In genomic region chr8:86808239-86808638, GRCm38 (mm10) we compare ENCODE assay signal across 9 mouse cellular contexts.
DNase-seq lines count a peak whose midpoint lies in the region; ATAC-seq and TF ChIP-seq lines count a peak whose summit lies in the region.
"Had no signal": no experiment of that assay in that cellular context is flagged by ENCODE, and none has a peak within 500 bp of the region (broad histone marks: within the 10 kb centered on the region; RNA-seq: fewer than 3 reads in every experiment).

No protein-coding gene starts in this region.

- no peak overlapping the region for H3K4me3 ChIP-seq in liver, postnatal 0 days (ENCODE audit: low read depth, low read length)
- H3K4me3 ChIP-seq in embryonic fibroblast, embryonic 13.5 days (ENCODE audit: insufficient read depth, low read length), result no peak overlapping the region
- H3K4me3 ChIP-seq in stomach, postnatal 0 days (ENCODE audit: low read depth, low read length), result no peak overlapping the region
- H3K4me3 ChIP-seq: heart, embryonic 15.5 days had no signal

- H3K9me3 ChIP-seq in liver, postnatal 0 days (ENCODE audit: low read length), result no peaks in the 10 kb centered on the region
- no peaks in the 10 kb centered on the region for H3K9me3 ChIP-seq in stomach, postnatal 0 days (ENCODE audit: control insufficient read depth, low read length)
- H3K9me3 ChIP-seq: heart, embryonic 15.5 days had no signal

- no peak overlapping the region for H3K27ac ChIP-seq in liver, postnatal 0 days (ENCODE audit: low read depth)
- H3K27ac ChIP-seq in embryonic fibroblast, embryonic 13.5 days (ENCODE audit: insufficient read depth, low read length), result no peak overlapping the region
- no peak overlapping the region for H3K27ac ChIP-seq in stomach, postnatal 0 days (replicated peaks)

- no peak for TF ChIP-seq POLR2A in embryonic fibroblast, embryonic 13.5 days (IDR thresholded peaks at IDR 0.05; ENCODE audit: low read depth, low read length)

- H3K36me3 ChIP-seq in liver, postnatal 0 days (replicated peaks; ENCODE audit: insufficient read depth, low read length), result no peaks in the 10 kb centered on the region
- no peaks in the 10 kb centered on the region for H3K36me3 ChIP-seq in stomach, postnatal 0 days (ENCODE audit: control insufficient read depth, insufficient read depth, low read length)
- H3K36me3 ChIP-seq: heart, embryonic 15.5 days had no signal

- no peak for DNase-seq in liver, postnatal 0 days
- no peak for DNase-seq in liver
- peak; percentile 47 for DNase-seq in adrenal gland, postnatal 14 days
- no peak for DNase-seq in stomach, postnatal 0 days (ENCODE audit: low spot score)
- DNase-seq in testis, postnatal 10 days (ENCODE audit: low spot score), result no peak
- DNase-seq in urinary bladder, adult 2 months (ENCODE audit: low spot score), result no peak
- DNase-seq in urinary bladder, postnatal 10 days (ENCODE audit: low spot score), result no peak

- H3K9ac ChIP-seq in liver, postnatal 0 days (replicated peaks), result no peak overlapping the region
- H3K9ac ChIP-seq in stomach, postnatal 0 days (ENCODE audit: low read length), result no peak overlapping the region
- H3K9ac ChIP-seq: heart, embryonic 15.5 days had no signal

- no peak for ATAC-seq in liver, postnatal 0 days
- no peak for ATAC-seq in stomach, postnatal 0 days (ENCODE audit: low FRiP score, low TSS enrichment)

- WGBS in liver, postnatal 0 days (ENCODE audit: insufficient replicate concordance), result 43% methylated on average over 5 of the region's 5 CpGs
- WGBS in stomach, postnatal 0 days, result 62% methylated on average over 5 of the region's 5 CpGs

- peak overlapping the region; percentile 9; the same call in 1 of the 2 replicates for H3K4me2 ChIP-seq in liver, postnatal 0 days (ENCODE audit: low read depth, low read length)
- H3K4me2 ChIP-seq in stomach, postnatal 0 days (replicated peaks; ENCODE audit: low read depth), result no peak overlapping the region
- H3K4me2 ChIP-seq: heart, embryonic 15.5 days had no signal

- no peaks in the 10 kb centered on the region for H3K4me1 ChIP-seq in liver, postnatal 0 days (ENCODE audit: insufficient read depth)
- H3K4me1 ChIP-seq in embryonic fibroblast, embryonic 13.5 days (ENCODE audit: control insufficient read depth, insufficient read depth, low read length), result no peaks in the 10 kb centered on the region
- H3K4me1 ChIP-seq in stomach, postnatal 0 days (replicated peaks; ENCODE audit: control insufficient read depth, insufficient read depth), result no peaks in the 10 kb centered on the region

- no peak for TF ChIP-seq EP300 in liver, postnatal 0 days (IDR thresholded peaks at IDR 0.05; ENCODE audit: low read depth)
- no peak for TF ChIP-seq EP300 in stomach, postnatal 0 days (optimal IDR thresholded peaks at IDR 0.05)

- TF ChIP-seq CTCF in liver, postnatal 0 days (IDR thresholded peaks at IDR 0.05; ENCODE audit: low read depth), result peak; percentile 47
- peak; percentile 20; the same call in 1 of the 2 replicates for TF ChIP-seq CTCF in embryonic fibroblast, embryonic 13.5 days (IDR thresholded peaks at IDR 0.05; ENCODE audit: borderline replicate concordance, insufficient read depth, low read length)
- TF ChIP-seq CTCF in stomach, postnatal 0 days (IDR thresholded peaks at IDR 0.05; ENCODE audit: low read depth), result peak; percentile 53

- no peaks in the 10 kb centered on the region for H3K27me3 ChIP-seq in liver, postnatal 0 days (ENCODE audit: insufficient read depth, low read length)
- no peaks in the 10 kb centered on the region for H3K27me3 ChIP-seq in stomach, postnatal 0 days (ENCODE audit: control insufficient read depth, insufficient read depth, low read length)
- H3K27me3 ChIP-seq: heart, embryonic 15.5 days had no signal
